Mouse (Mus musculus): ENCODE data around the gene Fbxl7.
"Not testable (repeated sequence)": the region's sequence is repeated elsewhere in the genome, so short reads cannot be mapped to it uniquely, and the experiment has no call there.

Gene Fbxl7

GRCm38 (mm10) chr15:26804046-26804445 lies 91.3 kb downstream of the Fbxl7 start:
- no peak for DNase-seq

DNA sequence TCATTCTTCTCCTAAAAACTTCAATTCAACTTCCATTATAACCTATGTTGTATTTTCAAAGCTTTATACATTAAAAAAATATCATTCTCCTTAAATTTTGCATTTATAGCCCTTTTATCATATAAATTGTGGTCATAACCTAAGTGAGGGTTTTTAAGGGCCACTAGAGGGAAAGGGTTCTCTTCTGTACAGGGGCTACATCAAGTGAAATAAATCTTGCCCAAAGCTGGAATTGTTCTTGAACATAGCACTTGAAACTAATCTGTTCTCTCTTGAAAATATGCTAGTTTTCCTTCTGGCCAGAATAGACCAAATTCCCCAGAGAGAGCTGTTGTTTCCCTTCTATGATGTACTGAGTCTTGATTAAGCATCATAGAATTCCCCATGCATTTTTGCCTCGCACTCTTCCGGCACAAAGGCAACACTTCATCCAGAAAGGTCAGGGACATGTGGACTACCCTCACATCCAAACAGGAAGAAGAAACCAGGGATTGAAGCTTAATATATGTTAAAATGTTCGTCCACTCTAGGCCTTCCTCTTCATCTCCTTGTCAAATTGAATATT lies 95.8 kb downstream of the Fbxl7 start:
- DNase-seq: no peak

GRCm38 (mm10) chr15:26795937-26796336 lies 99.4 kb downstream of the Fbxl7 start:
- DNase-seq: no peak

DNA sequence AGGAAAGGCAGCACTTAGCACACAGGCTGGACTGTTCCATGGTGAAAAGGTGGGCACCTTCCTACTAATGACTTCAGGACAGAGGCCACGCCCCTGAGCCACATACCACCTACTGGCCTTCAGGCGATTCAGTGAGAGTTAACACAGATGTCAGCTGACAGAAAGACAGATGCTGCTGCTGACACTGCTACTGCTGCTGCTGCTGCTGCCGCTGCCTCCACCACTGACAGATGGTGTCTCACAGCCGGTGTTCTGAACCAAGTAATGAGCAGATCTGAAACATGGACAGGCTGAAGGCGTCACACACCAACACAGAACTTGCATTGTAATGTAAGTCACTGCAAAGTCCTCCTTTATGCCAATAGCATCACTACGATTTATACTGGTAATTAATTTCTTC lies 99.9 kb downstream of the Fbxl7 start:
- no peak for DNase-seq

GRCm38 (mm10) chr15:26787148-26787547 lies 108.2 kb downstream of the Fbxl7 start:
- DNase-seq: no peak

DNA sequence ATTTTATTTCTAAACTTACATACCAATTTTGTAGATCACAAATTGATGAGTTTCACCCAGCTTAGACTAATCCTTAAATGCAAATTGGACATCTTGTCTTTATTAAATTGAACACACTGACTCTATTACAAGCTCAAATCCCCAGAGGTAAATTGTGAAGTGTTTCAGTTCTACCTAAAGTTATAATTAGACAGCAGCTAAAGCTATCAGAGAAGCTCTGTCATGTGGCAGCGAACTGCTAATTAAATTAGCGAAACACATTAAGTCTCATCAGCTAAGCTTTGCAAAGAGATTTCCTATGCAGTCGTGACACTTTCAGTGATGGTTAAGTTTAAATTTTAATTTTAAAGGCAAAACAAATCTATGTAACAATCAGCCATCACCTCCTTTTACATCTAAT lies 114.8 kb downstream of the Fbxl7 start:
- no peak for DNase-seq

DNA sequence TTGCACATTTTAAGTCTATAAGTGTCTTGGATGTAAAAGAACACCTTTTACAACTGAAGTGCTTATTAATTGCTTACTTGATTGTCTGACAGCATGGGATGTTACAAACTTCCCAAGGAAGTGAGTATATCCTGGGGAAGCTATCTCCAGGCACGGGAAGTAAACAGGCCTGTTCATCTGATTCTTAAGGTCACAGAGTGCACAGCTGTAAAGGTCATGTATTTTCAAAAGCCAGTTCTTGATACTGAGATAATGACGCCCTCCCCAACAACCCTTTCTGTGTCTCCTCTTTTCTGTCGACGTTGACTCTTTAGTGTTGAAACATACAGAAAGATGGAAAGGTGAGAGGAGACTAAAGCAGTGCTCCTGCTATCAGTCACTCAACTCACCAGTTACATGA lies 116.3 kb downstream of the Fbxl7 start:
- no peak for DNase-seq

- DNase-seq: no peak
Observed at GRCm38 (mm10) chr15:26775720-26776119, 119.7 kb downstream of the Fbxl7 start.

DNA sequence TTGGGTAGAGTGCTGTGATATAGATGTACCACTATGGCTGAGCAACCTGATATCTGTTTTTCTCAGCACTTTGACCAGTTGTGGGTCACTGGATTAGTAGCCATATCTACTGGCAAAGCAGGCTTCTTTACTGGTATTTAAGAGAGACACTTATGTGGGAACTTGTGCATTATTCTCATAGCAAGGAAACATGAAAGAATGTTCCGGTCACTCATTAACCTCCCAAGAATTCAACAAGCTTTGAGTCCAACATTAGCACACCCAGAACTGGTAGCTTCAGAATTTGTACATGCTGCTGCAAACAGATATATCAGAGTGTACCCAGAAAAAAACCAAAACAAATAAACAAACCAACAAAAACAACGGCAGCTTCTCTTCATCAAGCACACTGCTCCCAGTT lies 120.5 kb downstream of the Fbxl7 start:
- no peak for DNase-seq

GRCm38 (mm10) chr15:26761651-26762050 lies 133.7 kb downstream of the Fbxl7 start:
- no peak for DNase-seq

DNA sequence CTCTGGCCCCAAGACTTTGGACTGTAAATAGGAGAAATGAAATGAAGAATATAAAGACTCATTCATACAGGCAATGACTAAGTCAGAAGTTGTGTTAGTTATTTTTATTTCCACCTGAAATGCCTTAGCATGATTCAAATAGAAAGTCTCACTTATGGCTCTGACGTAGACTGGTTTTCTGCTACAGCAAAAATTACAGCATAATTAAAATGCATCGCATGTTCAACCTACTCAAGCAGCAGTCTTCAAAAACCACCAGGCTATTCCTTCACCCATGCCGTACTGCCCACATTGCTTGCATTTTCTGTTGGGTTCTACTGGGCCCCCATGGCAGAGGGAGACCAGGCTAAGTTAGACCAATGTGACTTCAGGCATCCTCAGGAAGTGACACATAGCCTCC lies 146.9 kb downstream of the Fbxl7 start:
- no peak for DNase-seq

DNA sequence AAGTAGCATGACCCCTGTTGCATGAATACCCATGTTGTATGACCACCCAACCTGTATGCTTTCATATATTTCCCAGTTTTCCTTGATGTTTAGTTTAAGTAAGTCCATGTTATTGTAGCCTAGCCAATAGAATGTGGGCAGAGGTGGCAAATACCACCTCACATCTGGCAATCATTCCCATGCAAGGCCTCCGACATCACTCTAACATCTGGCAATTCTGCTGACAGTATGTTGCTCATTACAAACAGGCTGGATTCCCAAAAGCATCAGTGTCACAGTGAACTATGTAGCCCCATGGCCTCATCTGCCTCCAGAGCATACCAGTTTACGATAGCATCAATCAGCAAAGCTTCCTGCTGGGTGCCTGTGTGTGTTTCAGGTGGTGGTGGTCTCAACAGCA lies 163.0 kb downstream of the Fbxl7 start:
- no peak for DNase-seq

DNA sequence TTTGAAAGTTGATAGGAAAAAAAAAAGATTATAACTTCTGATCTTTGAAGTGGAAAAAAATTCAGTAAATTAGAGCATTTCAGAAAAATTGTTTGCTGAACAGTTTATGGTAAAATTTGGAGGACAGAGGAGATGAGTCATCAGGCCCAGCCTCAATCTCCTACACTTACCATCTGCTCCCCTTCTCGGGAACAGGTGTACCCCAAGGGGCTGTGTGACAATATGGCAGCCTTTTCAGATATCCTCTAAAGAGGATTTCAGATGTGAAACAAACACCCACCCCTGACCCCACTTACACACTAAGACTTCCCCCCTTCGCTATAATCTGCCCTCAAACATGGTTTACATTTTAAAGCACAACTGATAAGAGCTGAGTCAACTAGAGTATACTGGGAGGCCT lies 164.6 kb downstream of the Fbxl7 start:
- no peak for DNase-seq

GRCm38 (mm10) chr15:26729341-26729740 lies 166.0 kb downstream of the Fbxl7 start:
- not testable (repeated sequence) for DNase-seq

DNA sequence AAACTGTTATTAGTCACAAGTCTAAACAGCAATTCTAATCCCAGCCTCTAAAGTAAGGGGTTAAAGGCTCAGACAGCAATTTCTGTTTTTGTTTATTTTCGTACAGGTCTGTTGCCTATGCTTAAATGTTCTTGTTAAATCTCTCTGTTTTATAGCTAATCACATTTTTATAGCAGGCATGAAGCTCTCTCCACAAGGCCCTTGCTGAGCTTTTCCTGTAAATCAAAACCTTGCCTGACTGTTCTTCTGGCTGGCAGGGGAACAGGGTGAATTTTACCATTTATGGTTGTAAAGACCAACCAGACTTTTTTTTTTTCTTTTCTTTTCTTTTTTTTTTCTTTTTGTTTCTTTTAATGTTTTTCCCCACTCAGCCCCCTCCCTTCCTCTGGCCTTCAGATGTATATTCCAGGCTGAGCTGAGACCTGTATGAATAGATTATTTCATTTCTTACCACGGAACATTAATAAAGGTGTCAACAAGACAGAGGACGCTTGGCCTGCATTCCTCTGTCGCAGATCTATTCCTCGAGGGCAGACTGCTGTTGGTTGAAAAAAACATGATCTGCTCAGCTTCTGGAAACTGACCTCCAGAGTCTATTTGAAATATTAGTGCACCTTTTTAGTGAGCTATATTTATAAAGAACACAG lies 176.9 kb downstream of the Fbxl7 start:
- DNase-seq: no peak

- no peak for DNase-seq
Observed at GRCm38 (mm10) chr15:26717952-26718351, 177.4 kb downstream of the Fbxl7 start.

DNA sequence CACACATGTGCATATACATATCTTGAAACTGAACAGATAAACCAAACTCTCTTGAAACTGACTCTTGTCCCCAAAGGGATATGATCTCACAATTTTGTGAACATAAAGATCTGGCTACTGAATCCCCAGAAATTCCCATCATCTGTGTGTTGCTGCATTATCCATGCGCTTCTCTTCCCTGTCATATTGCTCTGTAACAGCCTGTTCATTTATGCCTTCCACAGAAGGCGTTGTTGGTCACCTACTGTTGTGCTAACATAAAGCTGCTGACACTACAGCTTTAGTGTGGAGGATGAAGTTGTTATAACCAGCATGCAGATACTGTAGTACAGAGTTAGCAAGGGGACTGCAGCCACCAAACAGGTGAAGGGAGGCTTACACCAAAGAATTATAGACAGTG lies 179.2 kb downstream of the Fbxl7 start:
- DNase-seq: no peak

DNA sequence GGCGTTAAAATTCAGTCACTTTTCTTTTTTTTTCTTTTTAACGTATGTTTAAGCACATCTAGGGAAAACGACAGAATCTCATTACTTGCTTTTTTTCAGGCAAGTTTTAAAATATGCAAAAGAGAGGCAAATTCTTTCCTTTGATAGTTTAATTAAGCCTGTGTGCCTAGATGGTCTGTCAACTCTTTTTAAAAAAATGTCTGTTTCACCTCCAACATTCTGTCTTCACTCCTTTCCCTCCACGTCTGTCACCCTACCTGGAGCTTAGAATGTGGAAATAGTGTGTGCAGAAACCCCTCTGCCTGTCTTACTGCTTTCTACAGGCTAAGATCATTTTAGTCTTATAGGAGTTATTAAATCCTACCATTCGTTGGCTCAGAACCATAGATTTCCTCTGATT lies 179.7 kb downstream of the Fbxl7 start:
- DNase-seq: no peak

GRCm38 (mm10) chr15:26712271-26712670 lies 183.1 kb downstream of the Fbxl7 start:
- DNase-seq: no peak

DNA sequence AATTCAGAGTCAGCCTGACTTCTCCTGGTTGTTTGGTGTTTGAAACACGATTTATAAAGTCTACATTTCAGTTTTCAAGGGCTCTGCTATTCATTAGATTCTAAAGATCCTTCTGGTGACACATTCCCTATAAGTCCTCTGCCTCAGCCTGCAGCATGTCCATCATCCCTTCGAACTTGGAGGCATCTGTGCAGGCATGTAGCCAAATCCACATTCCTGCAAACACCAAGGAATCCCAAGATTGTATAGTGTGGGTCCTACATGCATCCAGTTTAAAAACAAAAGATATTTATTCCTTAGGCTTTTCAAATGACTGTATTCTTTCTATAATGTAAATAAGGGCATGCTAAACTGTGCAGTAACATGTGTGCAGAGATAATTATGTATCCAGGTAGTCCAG lies 190.4 kb downstream of the Fbxl7 start:
- no peak for DNase-seq

DNA sequence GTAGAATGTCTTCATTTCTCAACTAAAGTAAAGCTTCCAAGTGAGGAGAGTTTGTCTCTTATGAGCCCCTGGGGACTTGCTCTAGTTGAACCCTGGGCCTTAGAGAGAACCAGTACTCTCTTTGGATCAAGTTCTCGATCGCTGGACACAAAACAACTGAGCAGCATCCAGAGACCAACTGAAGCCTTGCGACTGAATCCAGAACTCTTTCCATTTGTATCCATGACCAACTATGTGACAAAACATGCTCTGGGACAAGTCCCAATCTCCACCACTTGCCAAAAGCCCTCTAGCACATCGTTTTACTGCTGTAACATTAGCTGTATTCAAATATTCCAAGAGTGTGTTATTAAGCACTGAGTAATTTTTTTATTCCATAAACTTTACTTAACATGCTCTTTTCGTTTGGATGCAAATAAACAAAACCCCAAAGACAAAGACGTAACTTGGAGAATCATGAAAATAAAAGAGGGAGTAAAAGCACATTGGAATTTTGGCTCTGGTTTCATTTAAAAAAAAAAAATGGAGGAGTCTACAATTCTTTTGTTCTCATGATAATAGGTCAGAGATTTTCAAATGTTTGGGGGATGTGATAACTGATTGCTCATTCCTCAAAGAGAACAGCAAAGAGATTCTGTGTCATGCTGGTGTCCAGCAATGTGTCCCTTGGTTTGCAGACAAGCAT lies 192.1 kb downstream of the Fbxl7 start:
- DNase-seq: no peak

- DNase-seq: no peak
Observed at GRCm38 (mm10) chr15:26701949-26702675, 193.3 kb downstream of the Fbxl7 start.

- no peak for DNase-seq
Observed at GRCm38 (mm10) chr15:26693075-26693474, 202.3 kb downstream of the Fbxl7 start.
